Mouse (Mus musculus) intestine, embryonic 15.5 days (tissue): ENCODE results near the gene Kxd1. TPM values are rescaled to one million over a fixed set of nuclear protein-coding genes. Genes with fewer than 3 reads are reported as not detected.

Source experiments
- ATAC-seq: fragments of 200-750 bp; cut with Nextera tagmentation; 2 replicates; pipeline ENCODE4 v1.8.0; 2017; ENCODE audit warnings: moderate TSS enrichment, moderate library complexity
- H3K27ac ChIP-seq: fragments of 300-500 bp; sonication (generic); 2 replicates; pipeline ENCODE4 v1.5.1; 2015; ENCODE audit warnings: mild to moderate bottlenecking, inconsistent platforms
- H3K27me3 ChIP-seq: fragments of 300-500 bp; sonication (generic); replicated peaks from 2 replicates; pipeline ENCODE4 v1.6.1; 2015; ENCODE audit warnings: inconsistent platforms
- H3K36me3 ChIP-seq: fragments of 300-500 bp; sonication (generic); 2 replicates; pipeline ENCODE4 v1.6.1; 2015; ENCODE audit warnings: inconsistent platforms
- H3K4me1 ChIP-seq: fragments of 300-500 bp; sonication (generic); replicated peaks from 2 replicates; pipeline ENCODE4 v1.6.1; 2015; ENCODE audit warnings: inconsistent platforms
- H3K4me2 ChIP-seq: fragments of 300-500 bp; sonication (generic); replicated peaks from 2 replicates; pipeline ENCODE4 v1.6.1; 2015; ENCODE audit warnings: mild to moderate bottlenecking, inconsistent platforms
- H3K4me3 ChIP-seq: fragments of 300-500 bp; sonication (generic); replicated peaks from 2 replicates; pipeline ENCODE4 v1.5.1; 2015; ENCODE audit warnings: inconsistent platforms
- H3K9ac ChIP-seq: fragments of 300-500 bp; sonication (generic); 2 replicates; pipeline ENCODE4 v1.6.1; 2015; ENCODE audit warnings: inconsistent platforms
- H3K9me3 ChIP-seq: fragments of 300-500 bp; sonication (generic); 2 replicates; pipeline ENCODE4 v1.6.1; 2016; ENCODE audit warnings: inconsistent platforms
- WGBS: fragments of 180-500 bp; shearing (Covaris S2); methylation state at CpG from one replicate; pipeline ENCODE4 v1.1.7; 2015; 5-methylcytosine and 5-hydroxymethylcytosine counted together
- polyA plus RNA-seq: library from polyadenylated mRNA; unstranded; fragments of >200 nt; fragmentation: Nextera tagmentation; extraction: Ambion mirVana; gene quantifications from 2 replicates; pipeline ENCODE4 v1.2.1, GENCODE M21; 2015

Kxd1 gene
- 60.5 and 65.8 TPM in 2 replicates for polyA plus RNA-seq

GRCm38 (mm10) chr8:70527512-70528181 is at the start of gene Kxd1, which contains the start of gene Fkbp8:
TSS of gene Kxd1 (minus strand) at chr8:70527956.
TSS of gene Fkbp8 (plus strand) at chr8:70527724.
- no peaks in the 10 kb centered on the region for H3K9me3 ChIP-seq
- H3K36me3 ChIP-seq = peaks cover 28% of the 10 kb centered on the region
- WGBS = under 1% methylated on average over 40 of the region's 61 CpGs
- no peaks in the 10 kb centered on the region for H3K27me3 ChIP-seq
- ATAC-seq = peak; percentile 89
- H3K4me2 ChIP-seq = peak within 1 kb of the TSS; percentile 59
- peak within 1 kb of the TSS; percentile 92 for H3K27ac ChIP-seq
- peak within 1 kb of the TSS; percentile 98 for H3K9ac ChIP-seq
- H3K4me3 ChIP-seq = peak within 1 kb of the TSS; percentile 88
- H3K4me1 ChIP-seq = peaks cover 24% of the 10 kb centered on the region

DNA sequence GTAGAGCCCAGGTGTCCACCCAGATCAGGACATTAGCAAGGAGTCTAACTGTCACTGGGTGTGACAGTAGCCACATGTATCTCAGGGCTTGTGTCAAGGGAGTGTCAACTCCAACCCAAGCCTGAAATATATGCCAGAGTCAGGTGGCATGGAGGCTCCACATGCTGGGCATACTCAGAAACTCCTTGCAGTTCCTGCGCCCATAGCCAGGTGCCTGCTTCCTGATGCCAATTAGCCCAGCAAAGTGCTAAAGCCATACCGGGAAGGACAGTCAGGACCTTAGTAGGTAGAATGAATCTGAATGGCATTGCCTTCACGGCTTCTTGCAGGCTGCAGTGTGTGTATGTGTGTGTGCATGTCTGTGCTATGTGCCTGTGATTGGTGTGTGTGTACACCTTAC is 49.5 kb upstream of the Kxd1 start:
- ATAC-seq = 0 out of 2 replicates have a peak, but pooled peaks have one; percentile 20
- no peaks in the 10 kb centered on the region for H3K27me3 ChIP-seq
- H3K9me3 ChIP-seq = no peaks in the 10 kb centered on the region
- peaks cover 22% of the 10 kb centered on the region for H3K36me3 ChIP-seq
- no peak overlapping the region for H3K4me3 ChIP-seq
- H3K9ac ChIP-seq = no peak overlapping the region
- WGBS = 86% methylated on average over 3 of the region's 3 CpGs
- no peak overlapping the region for H3K4me2 ChIP-seq
- H3K27ac ChIP-seq = no peak overlapping the region
- no peaks in the 10 kb centered on the region for H3K4me1 ChIP-seq

DNA sequence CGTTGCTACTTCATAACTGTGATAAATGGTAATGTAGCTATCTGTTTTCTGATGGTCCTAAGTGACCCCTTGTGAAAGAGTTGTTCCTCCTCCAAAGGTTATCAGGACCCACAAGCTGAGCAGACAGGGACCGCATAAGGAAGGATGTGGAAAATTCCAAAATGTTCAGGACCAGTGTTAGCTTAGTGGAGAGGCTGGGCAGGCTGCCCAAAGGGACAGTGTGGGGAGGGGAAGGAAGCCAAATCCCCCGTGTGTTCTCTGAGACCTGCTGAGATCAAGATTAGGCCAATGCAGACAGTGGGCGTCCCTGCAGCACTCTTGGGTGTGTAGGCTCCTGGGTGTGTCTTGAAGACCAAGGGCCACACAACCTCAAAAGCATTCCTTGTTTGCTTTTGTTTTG is 47.2 kb upstream of the Kxd1 start:
- 0 out of 2 replicates have a peak, but pooled peaks cover 4% of the 10 kb centered on the region for H3K4me1 ChIP-seq
- no peak overlapping the region for H3K4me3 ChIP-seq
- no peak overlapping the region for H3K4me2 ChIP-seq
- WGBS = 73% methylated on average over 4 of the region's 4 CpGs
- H3K9me3 ChIP-seq = no peaks in the 10 kb centered on the region
- H3K27me3 ChIP-seq = no peaks in the 10 kb centered on the region
- ATAC-seq = no peak
- H3K36me3 ChIP-seq = peaks cover 10% of the 10 kb centered on the region; the same call in 1 of the 2 replicates
- H3K9ac ChIP-seq = no peak overlapping the region
- no peak overlapping the region for H3K27ac ChIP-seq

DNA sequence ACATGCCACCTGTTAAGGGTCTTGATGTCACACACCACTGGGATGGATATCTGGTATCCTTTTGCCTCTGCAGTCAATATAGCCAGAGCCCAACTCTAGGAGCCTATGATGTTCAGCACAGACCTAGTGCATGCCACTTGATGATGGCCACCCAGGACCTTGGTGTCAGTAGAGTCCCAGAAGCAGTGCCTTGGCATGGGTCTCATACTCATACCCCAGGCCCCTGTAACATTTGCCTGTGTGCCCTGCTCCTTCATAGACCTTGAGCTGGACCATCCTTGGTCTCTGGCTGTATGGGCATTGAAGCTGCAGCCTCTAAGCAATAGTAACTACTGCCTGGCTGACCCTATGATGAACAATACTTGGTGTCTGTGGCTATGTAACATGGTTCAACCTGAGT is 46.5 kb upstream of the Kxd1 start:
- Histone ChIP-seq H3K27me3 (no peaks in the 10 kb centered on the region), H3K4me3 (no peak overlapping the region), H3K9me3 (no peaks in the 10 kb centered on the region), H3K27ac (no peak overlapping the region), H3K9ac (no peak overlapping the region), H3K4me1 (0 out of 2 replicates have a peak, but pooled peaks cover 4% of the 10 kb centered on the region), H3K36me3 (peaks cover 9% of the 10 kb centered on the region; the same call in 1 of the 2 replicates), H3K4me2 (no peak overlapping the region)
- no peak for ATAC-seq

- 78% methylated on average over 6 of the region's 6 CpGs for WGBS
- H3K36me3 ChIP-seq = peaks cover 3% of the 10 kb centered on the region; the same call in 1 of the 2 replicates
- no peak overlapping the region for H3K27ac ChIP-seq
- no peaks in the 10 kb centered on the region for H3K9me3 ChIP-seq
- H3K4me1 ChIP-seq = 0 out of 2 replicates have a peak, but pooled peaks cover 4% of the 10 kb centered on the region
- no peak overlapping the region for H3K9ac ChIP-seq
- no peaks in the 10 kb centered on the region for H3K27me3 ChIP-seq
- H3K4me3 ChIP-seq = no peak overlapping the region
- ATAC-seq = no peak
- no peak overlapping the region for H3K4me2 ChIP-seq
Observed at GRCm38 (mm10) chr8:70570990-70571389, 43.2 kb upstream of the Kxd1 start.

- ATAC-seq = no peak
- H3K4me1 ChIP-seq = 0 out of 2 replicates have a peak, but pooled peaks cover 4% of the 10 kb centered on the region
- no peak overlapping the region for H3K9ac ChIP-seq
- H3K36me3 ChIP-seq = peaks cover 3% of the 10 kb centered on the region; the same call in 1 of the 2 replicates
- H3K4me2 ChIP-seq = no peak overlapping the region
- no peak overlapping the region for H3K27ac ChIP-seq
- H3K27me3 ChIP-seq = no peaks in the 10 kb centered on the region
- no peaks in the 10 kb centered on the region for H3K9me3 ChIP-seq
- no peak overlapping the region for H3K4me3 ChIP-seq
Observed at GRCm38 (mm10) chr8:70570360-70570759, 42.6 kb upstream of the Kxd1 start.

GRCm38 (mm10) chr8:70565561-70565960 is 37.8 kb upstream of the Kxd1 start:
- Histone ChIP-seq H3K9ac (no peak overlapping the region), H3K4me3 (no peak overlapping the region), H3K4me1 (peaks cover 29% of the 10 kb centered on the region), H3K27me3 (no peaks in the 10 kb centered on the region), H3K9me3 (no peaks in the 10 kb centered on the region), H3K4me2 (no peak overlapping the region), H3K36me3 (no peaks in the 10 kb centered on the region), H3K27ac (no peak overlapping the region)
- ATAC-seq = peak; percentile 35; the same call in 1 of the 2 replicates
- 47% methylated on average over 3 of the region's 3 CpGs for WGBS

- WGBS = 74% methylated on average over 3 of the region's 3 CpGs
Observed at GRCm38 (mm10) chr8:70564696-70565235, 37.0 kb upstream of the Kxd1 start.

DNA sequence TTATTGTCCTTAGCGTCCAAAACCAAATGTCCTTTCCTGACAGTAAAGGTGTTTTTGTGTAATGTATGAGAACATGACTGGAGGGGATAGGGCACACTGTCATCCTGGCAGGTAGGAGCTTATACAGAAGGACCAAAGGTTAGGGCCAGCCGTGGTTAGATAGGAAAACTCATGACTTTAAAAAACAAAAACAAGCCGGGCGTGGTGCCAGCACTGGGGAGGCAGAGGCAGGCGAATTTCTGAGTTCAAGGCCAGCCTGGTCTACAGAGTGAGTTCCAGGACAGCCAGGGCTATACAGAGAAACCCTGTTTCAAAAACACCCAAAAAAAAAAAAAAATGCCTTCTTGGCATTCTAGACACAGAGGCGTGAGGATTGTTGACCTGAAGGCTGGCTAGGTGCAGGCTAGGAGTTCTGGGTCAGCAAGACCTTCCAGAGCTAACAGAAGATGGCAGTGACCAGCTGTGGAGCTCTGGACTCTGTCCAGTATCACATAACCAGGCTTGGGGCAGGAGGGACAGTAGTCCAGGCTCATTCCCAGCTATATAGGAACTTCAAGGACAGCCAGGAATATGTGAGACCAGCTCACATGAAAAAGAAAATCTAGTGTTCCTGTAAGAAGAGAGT is 36.1 kb upstream of the Kxd1 start:
- no peak overlapping the region for H3K9ac ChIP-seq
- H3K27me3 ChIP-seq = no peaks in the 10 kb centered on the region
- no peak overlapping the region for H3K4me3 ChIP-seq
- no peak overlapping the region for H3K4me2 ChIP-seq
- ATAC-seq = no peak
- H3K36me3 ChIP-seq = no peaks in the 10 kb centered on the region
- WGBS = 87% methylated on average over 6 of the region's 6 CpGs
- H3K27ac ChIP-seq = no peak overlapping the region
- peaks cover 37% of the 10 kb centered on the region for H3K4me1 ChIP-seq
- no peaks in the 10 kb centered on the region for H3K9me3 ChIP-seq

More at GRCm38 (mm10) chr8:70564696-70565235, 37.0 kb upstream of the Kxd1 start:
- H3K4me2 ChIP-seq = no peak overlapping the region
- H3K4me3 ChIP-seq = no peak overlapping the region
- no peaks in the 10 kb centered on the region for H3K9me3 ChIP-seq
- no peak overlapping the region for H3K9ac ChIP-seq
- peaks cover 35% of the 10 kb centered on the region for H3K4me1 ChIP-seq
- H3K36me3 ChIP-seq = no peaks in the 10 kb centered on the region
- H3K27ac ChIP-seq = no peak overlapping the region
- no peak for ATAC-seq
- no peaks in the 10 kb centered on the region for H3K27me3 ChIP-seq

- WGBS = 69% methylated on average over 3 of the region's 3 CpGs
- no peak overlapping the region for H3K9ac ChIP-seq
- no peak overlapping the region for H3K27ac ChIP-seq
- no peaks in the 10 kb centered on the region for H3K27me3 ChIP-seq
- no peaks in the 10 kb centered on the region for H3K36me3 ChIP-seq
- H3K9me3 ChIP-seq = no peaks in the 10 kb centered on the region
- ATAC-seq = no peak
- peaks cover 37% of the 10 kb centered on the region for H3K4me1 ChIP-seq
- H3K4me2 ChIP-seq = no peak overlapping the region
- no peak overlapping the region for H3K4me3 ChIP-seq
Observed at GRCm38 (mm10) chr8:70562802-70563201, 35.0 kb upstream of the Kxd1 start.

GRCm38 (mm10) chr8:70561809-70562535 is 34.2 kb upstream of the Kxd1 start:
- ATAC-seq = no peak
- no peaks in the 10 kb centered on the region for H3K27me3 ChIP-seq
- H3K36me3 ChIP-seq = no peaks in the 10 kb centered on the region
- H3K27ac ChIP-seq = no peak overlapping the region
- peaks cover 37% of the 10 kb centered on the region for H3K4me1 ChIP-seq
- no peak overlapping the region for H3K4me3 ChIP-seq
- no peak overlapping the region for H3K4me2 ChIP-seq
- 59% methylated on average over 7 of the region's 7 CpGs for WGBS
- H3K9ac ChIP-seq = no peak overlapping the region
- H3K9me3 ChIP-seq = no peaks in the 10 kb centered on the region

GRCm38 (mm10) chr8:70561357-70561756 is 33.6 kb upstream of the Kxd1 start:
- no peak overlapping the region for H3K9ac ChIP-seq
- WGBS = 49% methylated on average over 4 of the region's 4 CpGs
- H3K36me3 ChIP-seq = no peaks in the 10 kb centered on the region
- no peaks in the 10 kb centered on the region for H3K9me3 ChIP-seq
- H3K27me3 ChIP-seq = no peaks in the 10 kb centered on the region
- ATAC-seq = no peak
- no peak overlapping the region for H3K4me2 ChIP-seq
- no peak overlapping the region for H3K4me3 ChIP-seq
- peaks cover 37% of the 10 kb centered on the region for H3K4me1 ChIP-seq
- no peak overlapping the region for H3K27ac ChIP-seq
